Mouse (Mus musculus) lung, postnatal 4 days (tissue): ENCODE results near the gene Anks1b.

Experiments used
- DNase-seq, 2 experiments: peaks; one replicate each; pipeline ENCODE4 v3.0.0; 2021

Anks1b gene

DNA sequence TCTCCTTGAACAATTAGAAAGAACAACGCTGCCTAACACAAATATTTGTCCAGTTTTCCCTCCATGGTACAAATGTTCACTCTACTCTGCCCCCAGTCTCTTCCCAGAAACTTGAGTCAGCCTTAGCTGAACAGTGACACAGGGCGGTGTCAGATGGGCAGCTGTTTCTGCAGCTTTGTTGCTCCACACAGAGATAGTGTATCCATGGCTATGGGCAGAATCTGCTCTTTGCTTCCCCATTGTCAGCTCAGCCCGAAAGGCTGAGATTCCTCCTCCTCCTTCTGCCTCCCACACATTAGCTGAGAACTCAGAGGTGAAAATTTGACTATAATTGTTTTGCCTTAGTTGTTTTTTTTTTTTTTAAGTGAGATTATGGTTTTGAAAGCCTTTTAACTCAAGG is 1024.6 kb downstream of the Anks1b start:
- DNase-seq: no peak

GRCm38 (mm10) chr10:90904185-90904584 is 1030.9 kb downstream of the Anks1b start:
- DNase-seq: no peak

DNA sequence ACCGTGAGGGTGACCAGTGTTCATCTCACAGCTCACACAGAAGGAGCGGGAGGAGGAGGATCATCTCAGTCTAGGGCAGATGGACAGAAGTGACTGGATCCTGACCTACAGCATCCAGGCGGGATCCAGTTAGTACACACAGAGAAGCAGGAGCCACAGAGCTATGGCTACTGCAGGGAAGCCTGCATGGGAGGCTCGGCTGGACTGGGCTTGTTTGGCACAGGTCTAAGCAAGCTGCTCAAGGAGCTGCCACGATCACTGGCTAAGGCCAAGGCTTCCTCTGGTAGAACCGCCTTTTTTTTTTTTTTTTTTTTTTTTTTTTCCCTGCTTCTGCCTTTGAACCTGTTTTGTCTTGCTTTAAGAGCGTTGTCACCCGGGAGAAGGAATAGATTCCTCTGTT is 1034.1 kb downstream of the Anks1b start:
- no peak for DNase-seq

- no peak for DNase-seq
These were observed 1050.2 kb downstream of the Anks1b start for GRCm38 (mm10) chr10:90923476-90923875.

GRCm38 (mm10) chr10:90933088-90933487 is 1059.8 kb downstream of the Anks1b start:
- DNase-seq: no peak

- DNase-seq: no peak
These were observed 1061.4 kb downstream of the Anks1b start for GRCm38 (mm10) chr10:90934678-90935077.

DNA sequence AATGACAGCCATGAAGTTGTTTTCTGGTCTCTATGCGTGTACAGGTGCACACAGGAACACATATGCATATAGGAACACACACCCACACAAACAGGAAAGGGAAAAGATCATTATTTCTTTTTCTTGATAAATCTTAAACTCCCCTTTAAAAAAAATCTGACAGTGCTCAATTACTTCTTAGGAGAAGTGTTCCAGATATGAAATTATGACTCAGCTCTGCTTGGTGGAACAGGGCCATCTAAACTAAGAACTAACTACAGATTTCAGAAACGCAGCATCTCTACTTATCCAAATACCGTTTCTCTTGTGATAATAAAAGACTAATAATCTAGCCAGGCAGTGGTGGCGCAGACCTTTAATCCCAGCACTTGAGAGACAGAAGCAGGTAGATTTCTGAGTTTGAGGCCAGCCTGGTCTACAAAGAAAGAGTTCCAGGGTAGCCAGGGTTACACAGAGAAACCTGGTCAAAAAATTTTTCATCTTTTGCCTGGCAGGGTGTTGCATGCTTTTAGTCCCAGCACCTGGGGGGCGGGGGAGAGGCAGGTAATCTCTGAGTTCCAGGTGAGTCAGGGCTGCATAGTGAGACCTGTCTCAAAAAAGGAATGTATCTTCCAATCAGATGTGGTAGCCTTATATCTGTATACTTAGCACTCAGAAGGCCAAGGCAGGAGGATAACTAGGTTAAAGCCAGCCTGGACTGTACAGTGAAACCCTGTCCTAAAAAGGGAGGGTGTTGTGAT is 1064.6 kb downstream of the Anks1b start:
- DNase-seq: no peak

GRCm38 (mm10) chr10:90940521-90941520 is 1067.5 kb downstream of the Anks1b start:
- no peak for DNase-seq

DNA sequence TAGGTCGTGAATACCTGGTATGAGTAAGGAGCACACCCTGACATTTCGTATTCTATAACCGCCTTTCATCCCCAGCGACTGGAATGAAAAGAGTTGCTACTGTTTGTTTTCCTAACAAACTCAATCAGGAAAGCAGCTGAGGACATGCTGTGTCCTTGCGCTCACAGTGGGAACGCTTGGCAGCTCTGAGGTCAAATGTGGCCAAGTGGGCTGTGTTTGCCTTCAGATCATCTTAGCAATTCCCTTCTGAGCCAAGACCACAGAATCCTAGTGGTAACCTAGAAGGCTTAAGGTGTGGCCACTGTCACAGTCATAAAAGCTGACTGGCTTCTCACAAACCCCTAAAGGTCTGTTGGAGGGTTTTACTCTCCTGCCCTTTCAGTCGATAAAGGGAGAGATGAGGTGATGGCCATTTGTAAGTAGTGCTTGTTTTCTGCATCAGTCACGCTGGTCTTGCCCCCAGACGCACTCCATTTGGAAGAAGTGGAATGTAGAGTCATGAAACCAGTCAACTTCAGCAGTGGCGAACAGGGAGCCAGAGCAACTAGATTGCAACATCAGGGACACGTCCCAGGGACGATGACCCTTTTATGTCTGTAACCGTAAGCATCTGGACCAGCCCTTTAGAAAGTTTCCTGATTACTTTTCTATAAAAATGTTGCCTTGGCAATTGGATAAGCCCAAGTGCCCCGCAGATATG is 1068.8 kb downstream of the Anks1b start:
- DNase-seq: no peak

GRCm38 (mm10) chr10:90947043-90947442 is 1073.7 kb downstream of the Anks1b start:
- DNase-seq: no peak

DNA sequence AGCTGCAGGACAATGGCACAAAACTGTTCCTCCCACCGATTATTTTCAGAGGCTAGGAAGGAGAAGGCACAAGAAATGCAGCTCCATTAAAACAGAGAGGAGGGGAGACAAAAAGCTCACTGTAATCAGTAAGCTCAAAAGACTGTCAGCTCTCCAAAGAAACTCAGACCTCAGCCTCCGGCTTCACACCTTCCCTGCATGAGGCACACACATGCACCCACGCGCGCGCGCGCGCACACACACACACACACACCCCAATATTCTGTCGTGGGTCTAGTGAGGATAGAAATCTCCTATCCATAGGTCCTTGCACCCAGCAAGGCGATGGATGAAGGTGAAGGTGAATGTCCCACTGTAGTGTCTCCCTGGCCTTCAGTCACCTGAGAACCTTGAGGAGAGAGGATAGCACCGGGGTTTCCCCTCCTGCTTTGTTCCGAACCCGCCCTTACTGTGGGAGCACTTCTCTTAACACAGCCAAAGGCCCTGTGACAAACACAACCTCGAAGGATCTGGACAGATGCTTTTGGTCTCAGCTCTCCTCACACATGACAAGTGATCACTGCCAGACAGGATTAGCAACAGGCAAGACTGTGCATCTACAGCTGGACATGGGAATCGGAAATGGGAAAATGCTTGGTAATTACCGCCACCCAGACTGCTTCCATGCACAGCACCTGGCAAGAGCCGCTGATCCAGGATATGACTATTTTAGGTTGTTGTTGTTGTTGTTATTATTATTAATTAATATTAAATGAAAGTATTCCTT is 1074.5 kb downstream of the Anks1b start:
- DNase-seq: no peak

DNA sequence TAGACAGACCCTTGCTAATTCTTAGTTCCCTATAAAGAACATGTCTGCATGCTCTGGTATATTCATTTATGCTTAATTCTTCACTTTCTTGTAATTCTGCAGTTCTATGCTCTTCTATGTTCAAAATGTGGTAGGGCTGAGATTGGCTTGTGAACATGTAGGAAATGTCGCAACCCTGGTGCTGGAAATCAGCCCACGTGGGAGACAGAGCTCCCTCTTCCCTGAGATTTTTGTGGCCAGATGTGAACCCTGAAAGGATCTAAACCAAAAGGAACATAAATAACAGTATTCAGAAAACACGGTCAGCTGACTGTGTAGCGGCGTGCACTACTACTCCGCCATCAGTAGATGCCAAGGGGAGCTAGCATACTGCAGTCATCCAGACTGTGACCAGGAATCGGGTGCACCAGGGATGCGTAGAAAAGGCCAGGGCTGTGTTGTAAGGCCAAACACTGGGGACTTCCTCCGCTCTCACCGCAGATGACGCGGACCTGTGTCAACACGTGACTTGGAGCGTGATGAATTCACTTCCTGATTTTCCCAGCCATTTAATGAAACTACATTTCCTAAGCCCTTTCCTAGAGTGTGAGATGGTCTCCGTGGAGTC is 1079.9 kb downstream of the Anks1b start:
- DNase-seq: no peak

GRCm38 (mm10) chr10:90953821-90954220 is 1080.5 kb downstream of the Anks1b start:
- no peak for DNase-seq

DNA sequence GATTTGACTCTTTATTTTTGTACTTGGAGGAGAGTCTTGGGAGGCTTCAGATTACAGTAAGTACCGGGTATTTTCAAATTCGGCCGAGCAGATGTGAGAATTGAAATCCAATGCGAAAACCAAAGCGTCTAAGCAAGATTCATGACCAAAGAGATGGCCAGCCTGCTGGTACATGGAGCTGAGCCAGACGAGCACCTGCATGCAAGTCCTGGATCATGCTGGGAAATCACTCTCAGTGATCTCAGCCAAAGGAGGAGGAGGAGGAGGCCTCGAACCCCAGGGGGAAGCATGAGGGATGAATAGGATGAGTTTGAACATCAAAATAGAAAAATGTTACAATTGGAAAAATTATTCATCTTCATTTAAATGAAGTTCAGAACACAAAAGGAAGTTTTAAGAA is 1087.1 kb downstream of the Anks1b start:
- DNase-seq: no peak

DNA sequence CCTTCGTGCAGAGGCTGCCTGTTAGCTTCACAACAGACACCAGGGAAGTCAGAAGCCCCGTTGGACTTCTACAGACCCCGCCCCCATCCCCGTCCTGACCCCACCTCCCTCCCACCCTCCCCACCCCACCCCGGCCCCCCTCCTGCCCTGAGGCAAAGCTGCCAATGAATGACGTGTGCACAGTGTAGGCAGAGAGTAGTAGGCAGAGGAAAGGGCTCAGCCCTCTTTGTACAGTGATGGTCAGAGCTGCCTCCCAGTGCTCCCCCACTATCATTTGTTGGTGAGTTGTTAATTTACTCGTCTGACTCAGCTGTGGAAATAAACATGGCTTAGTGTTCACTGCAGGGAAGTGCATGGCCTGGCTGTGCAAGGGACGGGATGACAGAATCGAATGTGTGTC is 1091.2 kb downstream of the Anks1b start:
- DNase-seq: no peak

DNA sequence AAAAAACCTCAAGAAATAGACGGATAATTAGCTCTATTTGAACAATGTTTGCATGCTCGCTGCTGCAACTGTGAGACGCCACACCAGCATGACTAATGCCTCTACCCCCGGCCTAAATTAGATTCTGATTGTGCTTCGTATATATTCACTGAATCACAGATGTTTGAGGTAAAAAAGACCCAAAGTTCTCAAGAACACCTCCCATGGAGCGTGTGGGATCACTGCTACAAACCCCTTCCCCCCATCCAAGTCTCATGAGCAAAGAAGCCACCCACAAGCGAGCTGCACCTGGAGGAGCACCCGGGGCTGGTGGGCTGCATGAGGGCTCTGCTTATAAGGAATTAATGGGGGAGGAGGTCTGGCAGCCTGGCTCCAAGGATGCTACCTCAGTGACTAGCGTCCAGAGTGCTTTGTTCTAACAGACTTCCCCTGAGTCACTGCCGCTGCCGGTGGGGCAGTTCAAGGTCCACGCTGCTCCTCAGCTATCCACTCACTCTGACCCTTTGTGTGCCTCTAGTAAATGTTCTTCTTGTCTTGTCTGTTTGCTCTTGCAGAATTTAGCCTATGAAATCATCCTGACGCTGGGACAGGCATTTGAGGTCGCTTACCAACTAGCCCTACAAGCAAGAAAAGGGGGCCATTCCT is 1092.5 kb downstream of the Anks1b start:
- no peak for DNase-seq

GRCm38 (mm10) chr10:90966821-90967220 is 1093.5 kb downstream of the Anks1b start:
- DNase-seq: peak in 1 of 2 experiments; percentile 28

DNA sequence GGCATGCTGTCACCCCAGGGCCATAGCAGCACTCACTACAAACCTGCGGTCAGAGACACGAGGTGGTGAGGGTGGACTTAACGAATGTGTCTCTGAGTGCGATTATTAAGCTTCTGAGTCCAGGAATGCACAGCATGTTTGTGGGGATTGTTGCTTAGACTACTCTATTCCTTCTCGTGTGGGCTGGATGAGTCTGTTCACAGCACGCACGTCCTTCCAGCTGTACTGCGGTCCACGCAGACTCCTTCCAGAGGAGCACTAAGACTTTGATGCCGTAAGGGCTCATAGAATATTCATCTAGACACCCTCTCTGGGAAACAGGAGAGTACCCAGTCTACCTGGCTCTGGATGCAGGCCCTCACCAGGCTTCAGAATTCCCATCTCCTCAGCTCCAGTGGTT is 1094.9 kb downstream of the Anks1b start:
- no peak for DNase-seq

DNA sequence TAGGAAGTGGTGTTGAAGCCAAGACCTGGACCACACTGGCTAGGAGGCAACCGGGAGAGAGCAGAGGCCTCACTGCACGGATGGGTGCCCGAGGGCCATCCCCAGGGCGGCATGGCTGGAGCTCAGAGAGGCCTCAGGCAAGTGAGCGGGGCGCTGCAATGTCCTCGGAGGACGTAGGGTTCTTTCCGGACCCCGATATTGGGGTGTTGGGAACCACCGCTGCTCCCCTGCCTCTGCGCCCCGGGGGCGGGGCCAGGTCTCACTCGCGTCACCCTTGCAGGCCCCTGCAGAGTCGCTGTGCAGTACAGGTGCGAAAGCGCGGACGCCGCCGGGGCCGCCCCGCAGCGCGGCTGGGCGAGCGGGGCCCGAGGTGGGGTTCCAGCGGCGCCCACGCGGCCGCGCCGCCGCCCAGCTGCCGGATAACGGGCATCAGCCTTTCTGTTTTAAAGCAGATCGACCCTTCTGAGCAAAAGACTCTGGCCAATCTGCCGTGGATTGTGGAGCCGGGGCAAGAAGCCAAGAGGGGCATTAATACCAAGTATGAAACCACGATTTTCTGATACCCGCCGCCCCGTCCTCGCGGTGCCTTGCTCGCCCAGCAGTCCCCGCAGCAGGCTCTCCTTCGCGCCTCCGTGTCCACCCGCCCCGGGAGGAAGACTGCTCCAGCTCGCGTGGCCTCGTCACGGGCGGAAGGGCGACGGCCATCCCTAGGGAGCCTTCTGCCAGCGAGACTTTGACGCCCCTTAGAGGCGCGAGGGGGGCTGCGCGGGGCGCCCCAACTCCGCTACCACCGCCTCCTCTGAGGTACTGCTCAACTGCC is 1096.3 kb downstream of the Anks1b start:
- peak; percentile 21 to 37 for DNase-seq

DNA sequence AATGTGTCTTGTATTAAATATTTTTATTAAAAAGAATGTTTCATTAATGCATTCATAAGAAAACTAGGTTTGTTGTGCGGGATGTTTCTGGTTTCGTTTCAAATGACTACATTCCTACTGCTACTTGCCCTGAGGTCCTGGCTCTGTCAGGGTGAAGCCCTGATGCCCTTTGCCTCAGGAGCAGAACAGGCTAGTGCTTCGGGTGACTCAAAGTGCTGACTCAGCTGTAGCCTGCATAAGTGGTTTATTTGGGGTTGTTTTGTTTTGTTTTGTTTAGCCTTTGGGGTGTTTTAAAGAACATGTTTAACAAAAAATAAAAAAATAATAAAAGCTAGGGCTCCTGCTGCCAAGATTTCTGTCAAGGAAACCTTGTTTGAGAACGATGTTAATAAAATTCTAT is 1097.3 kb downstream of the Anks1b start:
- DNase-seq: no peak

- no peak for DNase-seq
These were observed 1100.8 kb downstream of the Anks1b start for GRCm38 (mm10) chr10:90974084-90974483.
